Mouse (Mus musculus): ENCODE data around the gene Prelp. TPM values are rescaled to one million over a fixed set of nuclear protein-coding genes. Genes with fewer than 3 reads are reported as not detected.

The Prelp gene
- polyA plus RNA-seq, 1 experiment from 2014 or later = 4.9 TPM

DNA sequence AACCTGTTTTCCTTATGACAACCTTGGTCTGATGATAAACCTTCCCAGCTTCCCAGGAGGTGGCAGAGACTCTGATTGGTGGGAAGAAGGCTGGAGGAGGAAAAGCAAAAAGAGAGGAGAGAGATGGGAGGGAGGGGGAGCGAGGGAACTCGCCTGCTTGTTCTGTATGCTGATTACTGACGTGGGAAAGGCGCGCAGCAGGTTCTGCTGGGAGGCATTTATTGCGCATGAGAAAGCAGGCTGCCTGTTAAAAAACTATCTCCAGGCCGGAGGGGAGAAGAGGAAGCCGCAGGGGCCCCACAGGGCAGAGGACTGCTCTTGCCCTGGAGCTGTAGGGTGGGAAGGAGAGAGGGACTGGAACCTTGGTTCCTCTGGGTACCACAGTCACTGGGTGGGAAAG, 34.2 kb downstream of the Prelp start:
- peak; percentile 22; the same call in 1 of the 2 replicates for ATAC-seq (ENCODE audit: low FRiP score, low read depth)
- peaks cover 85% of the 10 kb centered on the region for H3K4me1 ChIP-seq
- no peak overlapping the region for H3K4me3 ChIP-seq
- H3K27ac ChIP-seq = peak overlapping the region; percentile 32; the same call in 1 of the 2 replicates
- H3K27me3 ChIP-seq (replicated peaks) = no peaks in the 10 kb centered on the region
- no peaks in the 10 kb centered on the region for H3K36me3 ChIP-seq
- H3K4me2 ChIP-seq (replicated peaks) = peak overlapping the region; percentile 32
- 1% methylated on average over 8 of the region's 8 CpGs for WGBS
- H3K9ac ChIP-seq = no peak overlapping the region
- no peaks in the 10 kb centered on the region for H3K9me3 ChIP-seq

DNA sequence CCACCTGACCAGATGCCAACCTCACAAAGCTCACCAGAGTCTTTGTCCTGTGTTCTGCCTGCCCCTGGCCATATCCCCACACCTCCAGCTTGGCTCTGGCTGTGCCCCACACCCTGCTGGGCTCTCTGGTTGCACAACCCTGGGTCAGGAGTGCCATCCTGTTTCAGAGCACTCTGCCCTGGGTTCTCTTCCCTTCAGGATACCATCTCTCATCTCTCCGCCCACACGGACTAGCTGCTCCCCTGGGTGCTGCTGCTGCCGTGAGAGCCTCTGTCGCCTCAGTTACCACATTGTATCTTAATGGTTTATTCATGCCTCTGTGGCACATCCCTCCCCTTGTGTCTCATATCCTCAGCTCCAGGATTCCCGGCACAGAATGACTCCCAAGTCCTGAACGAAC, 34.8 kb downstream of the Prelp start:
- no peak overlapping the region for H3K27ac ChIP-seq
- WGBS = 14% methylated on average over 6 of the region's 6 CpGs

DNA sequence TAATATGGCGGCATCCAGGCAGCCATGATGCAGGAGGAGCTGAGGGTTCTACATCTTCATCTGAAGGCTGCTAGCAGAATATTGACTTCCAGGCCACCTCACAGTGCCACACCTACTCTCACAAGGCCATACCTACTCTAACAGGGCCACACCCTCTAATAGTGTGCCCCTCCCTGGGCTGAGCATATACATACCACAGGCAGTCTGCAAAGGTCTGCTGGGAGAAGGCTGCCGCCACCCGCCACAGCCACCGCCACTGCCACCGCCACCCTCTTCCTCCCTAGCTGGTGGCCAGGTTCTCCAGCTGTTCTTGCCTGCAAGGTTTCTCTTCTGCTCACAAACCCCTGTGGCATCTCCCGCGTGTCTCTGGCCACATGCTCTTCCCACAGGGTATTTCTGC, 35.4 kb downstream of the Prelp start:
- Histone ChIP-seq H3K9ac (no peak overlapping the region), H3K27ac (no peak overlapping the region), H3K36me3 (no peaks in the 10 kb centered on the region), H3K9me3 (no peaks in the 10 kb centered on the region), H3K4me2 (replicated peaks) (no peak overlapping the region), H3K4me1 (peaks cover 85% of the 10 kb centered on the region), H3K4me3 (no peak overlapping the region), H3K27me3 (replicated peaks) (no peaks in the 10 kb centered on the region)
- ATAC-seq (ENCODE audit: low FRiP score, low read depth) = no peak
- 94% methylated on average over 7 of the region's 7 CpGs for WGBS

More for the DNA sequence above, 34.8 kb downstream of the Prelp start:
- Histone ChIP-seq H3K4me2 (replicated peaks) (peak overlapping the region; percentile 32), H3K4me1 (peaks cover 87% of the 10 kb centered on the region), H3K9ac (no peak overlapping the region), H3K9me3 (no peaks in the 10 kb centered on the region), H3K27me3 (replicated peaks) (no peaks in the 10 kb centered on the region), H3K36me3 (no peaks in the 10 kb centered on the region), H3K4me3 (no peak overlapping the region)
- no peak for ATAC-seq (ENCODE audit: low FRiP score, low read depth)

DNA sequence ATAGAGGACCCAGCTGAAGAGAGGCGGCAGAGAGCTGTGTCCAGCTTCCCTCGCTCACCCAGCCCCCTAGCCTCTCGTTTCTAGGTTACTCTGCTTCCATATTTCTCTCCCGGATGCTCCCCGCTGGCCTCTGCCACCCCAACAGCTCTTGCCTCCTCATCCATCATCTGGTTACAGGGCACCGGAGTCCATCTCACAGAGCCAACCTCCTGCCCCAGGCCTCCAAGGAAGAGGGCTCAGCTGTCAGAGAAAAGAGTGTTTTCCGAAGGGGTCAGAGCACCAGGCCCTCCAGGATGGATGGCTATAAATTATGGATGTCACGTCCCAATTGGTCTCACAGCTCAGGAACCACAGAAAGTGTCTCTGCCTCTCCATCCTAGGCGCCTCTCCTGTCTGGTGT, 36.5 kb downstream of the Prelp start:
- peaks cover 75% of the 10 kb centered on the region for H3K4me1 ChIP-seq
- no peak for ATAC-seq (ENCODE audit: low FRiP score, low read depth)
- H3K4me2 ChIP-seq (replicated peaks) = no peak overlapping the region
- H3K9me3 ChIP-seq = no peaks in the 10 kb centered on the region
- H3K9ac ChIP-seq = no peak overlapping the region
- no peaks in the 10 kb centered on the region for H3K36me3 ChIP-seq
- 21% methylated on average over 9 of the region's 9 CpGs for WGBS
- no peak overlapping the region for H3K27ac ChIP-seq
- H3K27me3 ChIP-seq (replicated peaks) = no peaks in the 10 kb centered on the region
- no peak overlapping the region for H3K4me3 ChIP-seq

DNA sequence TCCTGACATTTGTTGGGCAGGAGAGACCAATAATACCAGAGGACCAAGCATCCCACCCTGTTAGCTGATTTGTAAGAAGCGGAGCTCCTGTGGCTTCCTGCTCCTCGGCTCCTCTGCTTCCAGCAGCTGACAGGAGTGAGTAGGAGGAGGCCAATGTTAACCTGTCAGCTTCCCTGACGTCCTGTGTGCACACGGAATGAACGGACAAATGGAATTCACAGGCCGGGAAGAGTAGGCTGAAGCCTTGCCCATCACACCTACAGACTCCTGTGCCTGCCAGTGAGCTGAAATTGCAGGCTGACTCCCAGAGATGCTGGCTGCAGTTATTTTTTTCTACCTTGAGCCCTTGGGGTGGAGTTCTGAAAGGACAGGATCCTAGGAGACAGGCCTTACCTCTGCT, 37.1 kb downstream of the Prelp start:
- Histone ChIP-seq H3K4me3 (no peak overlapping the region), H3K9me3 (no peaks in the 10 kb centered on the region), H3K4me1 (peaks cover 70% of the 10 kb centered on the region), H3K27ac (no peak overlapping the region), H3K4me2 (replicated peaks) (no peak overlapping the region), H3K36me3 (no peaks in the 10 kb centered on the region), H3K27me3 (replicated peaks) (no peaks in the 10 kb centered on the region), H3K9ac (no peak overlapping the region)
- 75% methylated on average over 6 of the region's 6 CpGs for WGBS
- ATAC-seq (ENCODE audit: low FRiP score, low read depth) = no peak

GRCm38 (mm10) chr1:133882283-133883217, 38.7 kb downstream of the Prelp start:
- Histone ChIP-seq H3K4me2 (replicated peaks) (no peak overlapping the region), H3K27me3 (replicated peaks) (no peaks in the 10 kb centered on the region), H3K27ac (no peak overlapping the region), H3K36me3 (no peaks in the 10 kb centered on the region), H3K9ac (no peak overlapping the region), H3K9me3 (no peaks in the 10 kb centered on the region), H3K4me3 (no peak overlapping the region), H3K4me1 (peaks cover 65% of the 10 kb centered on the region)
- ATAC-seq (ENCODE audit: low FRiP score, low read depth) = no peak
- 46% methylated on average over 11 of the region's 11 CpGs for WGBS

DNA sequence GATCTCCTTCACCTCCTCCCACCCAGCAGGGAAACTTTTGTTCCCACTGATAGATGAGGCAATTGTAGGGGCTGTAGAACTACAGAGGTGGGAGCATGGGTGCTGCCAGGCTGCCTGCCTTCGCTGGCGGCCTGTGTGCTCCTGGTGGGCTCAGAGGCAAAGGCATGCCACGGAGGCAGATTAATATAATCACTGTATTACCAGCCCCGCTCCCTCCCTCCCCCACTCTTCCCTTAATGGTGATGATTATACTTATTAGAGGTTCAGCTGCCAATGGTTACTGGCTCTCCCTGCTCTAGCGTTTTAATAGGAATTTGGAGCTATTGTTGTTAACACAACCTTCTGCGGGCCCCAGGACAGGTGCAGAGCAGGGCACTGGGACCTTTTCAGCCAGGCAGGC, 39.4 kb downstream of the Prelp start:
- Histone ChIP-seq H3K27me3 (replicated peaks) (no peaks in the 10 kb centered on the region), H3K4me3 (no peak overlapping the region), H3K4me2 (replicated peaks) (no peak overlapping the region), H3K9ac (no peak overlapping the region), H3K4me1 (peaks cover 58% of the 10 kb centered on the region), H3K9me3 (no peaks in the 10 kb centered on the region), H3K36me3 (no peaks in the 10 kb centered on the region), H3K27ac (no peak overlapping the region)
- ATAC-seq (ENCODE audit: low FRiP score, low read depth) = no peak
- 19% methylated on average over 6 of the region's 6 CpGs for WGBS

DNA sequence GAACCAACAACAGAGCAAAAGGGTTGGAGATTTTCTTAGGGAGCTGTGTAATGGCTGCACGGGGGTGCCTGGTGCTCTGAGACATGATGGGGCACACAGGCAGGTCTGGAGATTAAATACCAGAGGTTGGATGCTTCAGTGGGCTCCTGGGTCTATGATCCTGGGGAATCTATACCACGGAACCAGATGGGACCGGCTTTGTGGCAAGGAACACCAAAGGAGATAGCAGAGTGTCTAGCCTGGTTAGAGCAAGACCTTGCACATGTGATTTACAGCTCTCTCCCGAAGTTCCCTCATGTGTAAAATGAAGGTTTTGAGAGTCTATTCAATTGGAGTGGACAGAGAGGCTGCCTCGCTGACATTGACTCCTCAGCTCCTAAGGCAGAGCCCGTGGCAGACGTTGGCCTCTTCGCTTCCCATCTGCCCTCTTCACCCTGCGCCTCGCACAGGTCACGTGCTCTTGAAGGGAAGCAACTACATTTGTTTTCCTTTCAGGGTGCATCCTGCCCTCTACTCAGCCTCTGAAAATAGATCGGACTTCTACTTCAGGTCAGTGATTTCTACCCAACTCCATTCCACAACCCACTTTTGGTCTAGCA, 42.3 kb downstream of the Prelp start:
- Histone ChIP-seq H3K36me3 (no peaks in the 10 kb centered on the region), H3K4me2 (replicated peaks) (no peak overlapping the region), H3K27me3 (replicated peaks) (no peaks in the 10 kb centered on the region), H3K27ac (no peak overlapping the region), H3K9ac (no peak overlapping the region), H3K4me3 (no peak overlapping the region), H3K9me3 (no peaks in the 10 kb centered on the region), H3K4me1 (peaks cover 33% of the 10 kb centered on the region)
- 45% methylated on average over 12 of the region's 12 CpGs for WGBS
- ATAC-seq (ENCODE audit: low FRiP score, low read depth) = no peak

DNA sequence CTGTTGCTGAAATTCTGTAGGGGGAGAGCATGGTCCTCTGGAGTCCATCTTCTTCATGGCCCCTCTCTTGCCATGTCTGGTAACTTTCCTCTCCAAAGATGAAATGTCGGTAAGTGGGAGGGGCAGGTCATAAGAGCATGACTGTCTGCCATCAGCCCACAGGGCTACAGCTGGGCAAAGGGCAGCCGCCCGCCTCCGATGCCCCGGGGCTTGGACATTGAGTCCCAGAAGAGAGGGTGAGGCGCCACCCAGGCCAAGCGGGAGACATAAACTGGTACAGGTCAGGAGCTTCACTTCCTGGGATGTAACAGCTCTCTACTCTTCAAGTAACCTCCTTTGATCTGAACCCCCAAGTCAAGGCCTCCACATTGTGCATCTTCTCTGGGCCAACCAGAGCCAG, 44.3 kb downstream of the Prelp start:
- Histone ChIP-seq H3K9me3 (no peaks in the 10 kb centered on the region), H3K4me2 (replicated peaks) (no peak overlapping the region), H3K27me3 (replicated peaks) (no peaks in the 10 kb centered on the region), H3K9ac (no peak overlapping the region), H3K4me1 (peaks cover 17% of the 10 kb centered on the region), H3K4me3 (no peak overlapping the region), H3K27ac (no peak overlapping the region), H3K36me3 (no peaks in the 10 kb centered on the region)
- no peak for ATAC-seq (ENCODE audit: low FRiP score, low read depth)
- 71% methylated on average over 7 of the region's 7 CpGs for WGBS

- Histone ChIP-seq H3K9me3 (no peaks in the 10 kb centered on the region), H3K4me3 (no peak overlapping the region), H3K27ac (no peak overlapping the region), H3K9ac (no peak overlapping the region), H3K27me3 (replicated peaks) (no peaks in the 10 kb centered on the region), H3K4me2 (replicated peaks) (no peak overlapping the region), H3K4me1 (no peaks in the 10 kb centered on the region), H3K36me3 (no peaks in the 10 kb centered on the region)
- no peak for ATAC-seq (ENCODE audit: low FRiP score, low read depth)
- WGBS = 79% methylated on average over 6 of the region's 6 CpGs
Measured at GRCm38 (mm10) chr1:133873086-133873813, 48.0 kb downstream of the Prelp start.

- Histone ChIP-seq H3K4me3 (no peak overlapping the region), H3K27me3 (replicated peaks) (no peaks in the 10 kb centered on the region), H3K9me3 (no peaks in the 10 kb centered on the region), H3K9ac (no peak overlapping the region), H3K4me1 (no peaks in the 10 kb centered on the region), H3K27ac (no peak overlapping the region), H3K36me3 (no peaks in the 10 kb centered on the region), H3K4me2 (replicated peaks) (no peak overlapping the region)
- ATAC-seq (ENCODE audit: low FRiP score, low read depth) = no peak
- 84% methylated on average over 10 of the region's 10 CpGs for WGBS
Measured at GRCm38 (mm10) chr1:133871241-133871640, 50.0 kb downstream of the Prelp start.

DNA sequence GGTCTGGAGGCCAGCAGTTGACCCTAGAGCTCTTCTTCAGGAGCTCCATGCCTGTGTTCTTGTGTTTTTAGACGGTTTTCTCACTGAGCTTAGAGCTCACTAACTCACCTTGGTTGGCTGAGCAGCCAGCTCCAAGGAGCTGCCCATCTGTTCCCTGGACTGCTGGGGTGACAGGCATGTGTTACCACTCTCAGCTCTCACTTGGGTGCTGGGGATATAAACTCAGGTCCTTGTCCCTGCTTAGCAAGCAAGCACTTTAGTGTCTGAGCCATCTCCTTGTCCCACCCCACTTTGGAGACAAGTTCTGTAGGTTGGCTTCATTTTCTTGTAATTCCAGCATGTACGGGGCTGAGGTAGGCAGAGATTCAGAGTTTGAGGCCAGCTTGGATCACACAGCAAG, 52.0 kb downstream of the Prelp start:
- WGBS = 74% methylated on average over 2 of the region's 2 CpGs
- H3K27me3 ChIP-seq (replicated peaks) = no peaks in the 10 kb centered on the region
- H3K4me3 ChIP-seq = no peak overlapping the region
- no peak for ATAC-seq (ENCODE audit: low FRiP score, low read depth)
- no peaks in the 10 kb centered on the region for H3K4me1 ChIP-seq
- no peak overlapping the region for H3K9ac ChIP-seq
- no peak overlapping the region for H3K27ac ChIP-seq
- H3K36me3 ChIP-seq = no peaks in the 10 kb centered on the region
- H3K9me3 ChIP-seq = no peaks in the 10 kb centered on the region
- H3K4me2 ChIP-seq (replicated peaks) = no peak overlapping the region
